Mouse (Mus musculus): ENCODE measurements around the gene Stat5a. TPM values are rescaled to one million over a fixed set of nuclear protein-coding genes. Genes with fewer than 3 reads are reported as not detected.

The Stat5a gene
- polyA plus RNA-seq, 1 experiment from 2014 or later: 1.8 TPM

DNA sequence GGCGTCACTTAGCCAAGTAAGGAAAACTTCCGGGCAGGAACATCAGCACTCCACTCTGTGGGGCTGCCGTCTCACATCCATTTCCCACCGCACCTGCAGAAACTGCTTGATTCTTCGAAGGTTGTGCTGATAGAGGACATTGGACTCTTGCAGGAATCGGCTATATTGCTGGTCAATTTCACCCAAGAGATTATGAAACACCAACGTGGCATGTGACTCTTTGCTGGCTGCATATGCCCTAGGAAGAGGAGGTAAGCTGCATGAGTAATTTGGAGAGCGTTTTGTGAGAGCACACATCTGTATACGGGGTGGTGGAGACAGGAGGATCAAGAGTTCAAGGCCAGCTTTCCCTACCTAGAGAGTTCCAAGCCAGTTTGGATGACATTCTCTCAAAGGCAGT, 49.4 kb downstream of the Stat5a start:
- DNase-seq (ENCODE audit: low spot score): no peak
- Histone ChIP-seq H3K4me2 (replicated peaks; ENCODE audit: low read depth, low read length) (no peak overlapping the region), H3K36me3 (ENCODE audit: control insufficient read depth, insufficient read depth, low read length) (no peaks in the 10 kb centered on the region), H3K4me3 (ENCODE audit: low read depth, low read length) (no peak overlapping the region), H3K9ac (ENCODE audit: low read depth, low read length) (no peak overlapping the region), H3K27ac (ENCODE audit: low read depth, low read length) (no peak overlapping the region), H3K4me1 (replicated peaks; ENCODE audit: control insufficient read depth, insufficient read depth, low read length) (no peaks in the 10 kb centered on the region), H3K27me3 (ENCODE audit: control insufficient read depth, insufficient read depth, low read length) (no peaks in the 10 kb centered on the region), H3K9me3 (ENCODE audit: control insufficient read depth, low read length) (no peaks in the 10 kb centered on the region)
- WGBS: 89% methylated on average over 9 of the region's 9 CpGs
- ATAC-seq (ENCODE audit: low FRiP score): no peak

DNA sequence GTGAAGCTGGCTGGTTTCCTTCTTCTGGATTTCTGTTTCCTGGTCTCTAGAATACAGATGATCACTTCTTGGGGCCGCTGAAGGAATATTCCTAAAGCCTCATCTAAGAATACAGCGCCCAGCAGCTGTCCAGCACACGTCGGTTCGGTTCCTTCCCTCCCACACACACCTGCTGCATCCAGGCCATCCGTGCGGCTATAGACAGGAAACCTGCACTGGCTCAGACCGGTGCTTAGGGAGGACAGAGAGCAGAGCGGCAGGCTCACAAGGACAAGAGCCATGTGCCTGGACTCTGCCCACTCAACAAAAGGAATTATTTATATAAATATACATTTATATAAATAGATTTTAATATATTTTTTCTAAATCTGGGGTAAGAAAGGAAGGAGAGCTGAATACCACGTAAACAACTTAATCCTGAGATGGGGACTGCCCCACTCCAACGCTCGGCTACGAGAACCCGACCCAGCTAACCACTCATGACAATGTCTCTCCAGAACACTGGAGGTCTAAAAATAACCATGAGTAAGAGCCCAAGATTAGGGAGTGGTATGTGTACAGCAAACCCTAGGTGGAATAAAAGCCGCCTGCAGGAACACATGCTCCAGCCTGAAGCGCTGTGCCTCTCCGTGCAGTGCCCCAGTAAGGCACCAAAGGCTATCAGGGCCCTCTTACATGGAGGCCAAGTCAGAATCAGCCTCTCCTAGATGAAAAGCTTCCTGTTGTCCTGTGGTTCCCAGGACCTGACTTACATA, 53.4 kb downstream of the Stat5a start:
- WGBS: 94% methylated on average over 17 of the region's 17 CpGs

DNA sequence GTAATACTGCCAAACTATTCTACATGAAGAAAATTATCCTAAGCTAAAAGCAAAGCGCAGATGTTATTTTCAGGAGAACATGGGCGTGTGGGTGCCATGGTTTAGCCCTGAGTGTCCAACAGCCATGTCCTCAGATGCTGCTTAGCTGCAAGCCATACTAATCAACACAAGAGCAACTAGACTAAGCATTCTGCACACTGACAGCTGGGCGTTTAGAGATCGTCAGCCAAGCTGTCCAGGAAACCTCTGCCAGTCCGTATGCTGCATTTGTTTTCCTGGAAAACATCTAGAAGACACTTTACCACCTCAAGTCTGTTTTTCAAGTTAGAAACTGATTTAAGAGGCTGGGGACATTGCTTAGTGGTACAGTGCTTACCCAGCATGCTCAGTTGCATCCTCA, 55.3 kb downstream of the Stat5a start:
- ATAC-seq (ENCODE audit: low FRiP score) (no peak), DNase-seq (ENCODE audit: low spot score) (no peak)
- Histone ChIP-seq H3K4me2 (replicated peaks; ENCODE audit: low read depth, low read length) (no peak overlapping the region), H3K9me3 (ENCODE audit: control insufficient read depth, low read length) (no peaks in the 10 kb centered on the region), H3K27ac (ENCODE audit: low read depth, low read length) (no peak overlapping the region), H3K4me3 (ENCODE audit: low read depth, low read length) (no peak overlapping the region), H3K9ac (ENCODE audit: low read depth, low read length) (no peak overlapping the region), H3K36me3 (ENCODE audit: control insufficient read depth, insufficient read depth, low read length) (no peaks in the 10 kb centered on the region), H3K4me1 (replicated peaks; ENCODE audit: control insufficient read depth, insufficient read depth, low read length) (no peaks in the 10 kb centered on the region), H3K27me3 (ENCODE audit: control insufficient read depth, insufficient read depth, low read length) (no peaks in the 10 kb centered on the region)
- WGBS: 89% methylated on average over 5 of the region's 5 CpGs

More for the DNA sequence above, 53.4 kb downstream of the Stat5a start:
- ATAC-seq (ENCODE audit: low FRiP score) (no peak), DNase-seq (ENCODE audit: low spot score) (no peak)
- Histone ChIP-seq H3K36me3 (ENCODE audit: control insufficient read depth, insufficient read depth, low read length) (no peaks in the 10 kb centered on the region), H3K4me1 (replicated peaks; ENCODE audit: control insufficient read depth, insufficient read depth, low read length) (no peaks in the 10 kb centered on the region), H3K4me3 (ENCODE audit: low read depth, low read length) (no peak overlapping the region), H3K9me3 (ENCODE audit: control insufficient read depth, low read length) (no peaks in the 10 kb centered on the region), H3K27me3 (ENCODE audit: control insufficient read depth, insufficient read depth, low read length) (no peaks in the 10 kb centered on the region), H3K9ac (ENCODE audit: low read depth, low read length) (no peak overlapping the region), H3K27ac (ENCODE audit: low read depth, low read length) (no peak overlapping the region), H3K4me2 (replicated peaks; ENCODE audit: low read depth, low read length) (no peak overlapping the region)

DNA sequence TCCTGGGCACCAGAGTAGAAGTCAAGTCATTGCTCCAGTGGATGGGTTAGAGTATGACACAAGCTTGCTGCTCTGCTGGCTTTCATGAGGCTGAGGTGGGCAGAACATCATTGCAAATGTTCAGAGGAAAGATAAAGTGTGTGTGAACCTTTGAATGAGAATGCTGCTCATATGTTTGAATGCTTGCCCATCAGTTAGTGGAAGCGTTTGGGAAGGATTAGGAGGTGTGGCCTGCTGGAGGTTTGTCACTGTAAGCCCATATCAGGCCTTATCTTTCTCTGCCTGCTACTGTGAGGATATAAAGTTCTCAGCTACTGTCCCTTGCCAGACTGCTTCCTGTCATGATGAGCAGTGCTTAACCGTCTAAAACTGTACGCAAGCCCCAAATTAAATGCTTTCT, 55.9 kb downstream of the Stat5a start:
- Histone ChIP-seq H3K4me1 (replicated peaks; ENCODE audit: control insufficient read depth, insufficient read depth, low read length) (no peaks in the 10 kb centered on the region), H3K4me3 (ENCODE audit: low read depth, low read length) (no peak overlapping the region), H3K27ac (ENCODE audit: low read depth, low read length) (no peak overlapping the region), H3K27me3 (ENCODE audit: control insufficient read depth, insufficient read depth, low read length) (no peaks in the 10 kb centered on the region), H3K9ac (ENCODE audit: low read depth, low read length) (no peak overlapping the region), H3K36me3 (ENCODE audit: control insufficient read depth, insufficient read depth, low read length) (no peaks in the 10 kb centered on the region), H3K9me3 (ENCODE audit: control insufficient read depth, low read length) (no peaks in the 10 kb centered on the region), H3K4me2 (replicated peaks; ENCODE audit: low read depth, low read length) (no peak overlapping the region)
- ATAC-seq (ENCODE audit: low FRiP score): no peak
- no peak for DNase-seq (ENCODE audit: low spot score)
- WGBS: 98% methylated on average over 3 of the region's 3 CpGs

DNA sequence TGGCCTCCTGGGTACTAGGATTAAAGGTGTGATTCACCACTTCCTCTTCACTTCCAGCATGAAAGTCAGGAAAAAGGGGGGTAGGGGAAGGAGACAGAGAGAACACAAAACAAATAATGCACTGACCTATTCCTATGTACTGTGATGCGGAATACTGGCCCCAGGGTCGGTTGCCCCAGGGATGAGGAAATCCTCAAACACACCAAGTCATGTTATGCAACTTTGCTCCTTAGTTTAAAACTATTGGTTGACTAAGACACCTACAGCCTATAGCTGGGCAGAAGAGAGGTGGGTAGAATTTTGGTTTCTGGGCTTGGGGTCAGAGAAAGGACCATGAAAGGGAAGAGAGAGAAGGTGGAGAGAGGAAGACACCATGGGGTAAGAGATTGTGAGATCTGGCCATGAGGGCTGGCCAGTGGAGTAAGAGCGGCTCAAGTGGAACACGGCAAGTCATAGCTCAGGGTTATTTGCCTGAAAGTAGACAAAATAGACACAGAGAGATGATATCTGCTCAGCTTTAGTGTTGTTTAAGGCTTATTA, 57.4 kb downstream of the Stat5a start:
- 94% methylated on average over 4 of the region's 4 CpGs for WGBS
- no peak overlapping the region for H3K9ac ChIP-seq (ENCODE audit: low read depth, low read length)
- no peaks in the 10 kb centered on the region for H3K4me1 ChIP-seq (replicated peaks; ENCODE audit: control insufficient read depth, insufficient read depth, low read length)
- no peak overlapping the region for H3K27ac ChIP-seq (ENCODE audit: low read depth, low read length)
- no peak overlapping the region for H3K4me2 ChIP-seq (replicated peaks; ENCODE audit: low read depth, low read length)
- ATAC-seq (ENCODE audit: low FRiP score) (no peak), DNase-seq (ENCODE audit: low spot score) (no peak)
- H3K36me3 ChIP-seq (ENCODE audit: control insufficient read depth, insufficient read depth, low read length): no peaks in the 10 kb centered on the region
- H3K4me3 ChIP-seq (ENCODE audit: low read depth, low read length): no peak overlapping the region
- H3K9me3 ChIP-seq (ENCODE audit: control insufficient read depth, low read length): no peaks in the 10 kb centered on the region
- no peaks in the 10 kb centered on the region for H3K27me3 ChIP-seq (ENCODE audit: control insufficient read depth, insufficient read depth, low read length)

DNA sequence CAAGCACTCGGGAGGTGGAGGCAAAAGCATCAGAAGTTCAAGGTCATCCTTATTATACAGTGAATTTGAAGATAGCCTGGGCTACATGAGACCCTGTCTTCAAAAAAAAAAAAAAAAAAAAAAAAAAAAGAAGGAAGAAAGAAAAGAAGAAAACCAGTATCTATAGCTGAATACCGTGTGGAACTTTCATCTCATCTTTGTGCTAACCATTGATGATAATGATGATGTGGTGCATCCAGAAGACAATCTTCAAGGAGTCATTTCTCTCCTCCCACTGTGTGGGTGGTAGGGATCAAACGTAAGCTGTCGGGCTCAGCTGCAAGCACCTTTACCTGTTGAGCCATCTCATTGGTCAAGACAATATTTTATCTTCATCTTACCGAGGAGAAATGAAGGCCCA, 58.9 kb downstream of the Stat5a start:
- ATAC-seq (ENCODE audit: low FRiP score) (no peak), DNase-seq (ENCODE audit: low spot score) (no peak)
- WGBS: 86% methylated on average over 5 of the region's 5 CpGs
- Histone ChIP-seq H3K4me3 (ENCODE audit: low read depth, low read length) (no peak overlapping the region), H3K4me1 (replicated peaks; ENCODE audit: control insufficient read depth, insufficient read depth, low read length) (no peaks in the 10 kb centered on the region), H3K9ac (ENCODE audit: low read depth, low read length) (no peak overlapping the region), H3K36me3 (ENCODE audit: control insufficient read depth, insufficient read depth, low read length) (no peaks in the 10 kb centered on the region), H3K27ac (ENCODE audit: low read depth, low read length) (no peak overlapping the region), H3K9me3 (ENCODE audit: control insufficient read depth, low read length) (no peaks in the 10 kb centered on the region), H3K4me2 (replicated peaks; ENCODE audit: low read depth, low read length) (no peak overlapping the region), H3K27me3 (ENCODE audit: control insufficient read depth, insufficient read depth, low read length) (no peaks in the 10 kb centered on the region)

DNA sequence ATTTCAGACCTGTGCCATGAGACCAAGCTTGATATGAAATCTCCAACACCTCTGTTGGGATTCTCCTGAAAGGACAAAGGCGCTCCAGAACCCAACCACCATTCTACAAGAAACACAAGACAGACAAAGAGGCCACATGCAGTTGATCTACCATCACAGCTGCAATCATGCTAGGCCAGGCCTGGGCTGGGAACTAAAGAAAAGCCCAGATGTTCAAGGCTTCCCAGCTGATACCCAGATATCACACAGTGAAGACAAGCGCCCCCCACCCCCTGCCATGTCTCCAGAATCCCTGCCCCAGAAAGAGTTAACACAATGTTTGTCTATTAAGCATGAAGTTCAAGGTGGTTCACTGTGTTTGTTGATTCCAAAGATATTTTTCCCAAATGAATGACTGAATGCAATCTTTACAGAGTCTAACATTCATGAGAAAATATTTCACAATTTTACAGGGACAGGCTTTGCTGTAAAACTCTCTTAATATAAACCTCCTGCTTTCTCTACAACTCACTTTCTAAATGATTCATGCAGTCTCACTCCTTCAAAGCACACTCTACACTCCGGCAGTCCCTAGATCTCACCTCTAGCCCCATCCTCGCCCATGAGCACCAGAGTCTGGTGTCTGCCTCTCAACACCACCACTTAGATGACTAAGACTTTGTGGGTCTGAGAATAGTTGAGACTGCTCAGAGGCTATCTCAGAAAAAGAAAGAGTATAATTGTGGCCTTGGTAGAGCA, 61.9 kb downstream of the Stat5a start:
- no peak for ATAC-seq (ENCODE audit: low FRiP score)
- DNase-seq (ENCODE audit: low spot score): no peak
- no peaks in the 10 kb centered on the region for H3K4me1 ChIP-seq (replicated peaks; ENCODE audit: control insufficient read depth, insufficient read depth, low read length)
- H3K9me3 ChIP-seq (ENCODE audit: control insufficient read depth, low read length): no peaks in the 10 kb centered on the region
- no peaks in the 10 kb centered on the region for H3K36me3 ChIP-seq (ENCODE audit: control insufficient read depth, insufficient read depth, low read length)
- H3K27ac ChIP-seq (ENCODE audit: low read depth, low read length): no peak overlapping the region
- 89% methylated on average over 4 of the region's 4 CpGs for WGBS
- H3K4me2 ChIP-seq (replicated peaks; ENCODE audit: low read depth, low read length): no peak overlapping the region
- no peaks in the 10 kb centered on the region for H3K27me3 ChIP-seq (ENCODE audit: control insufficient read depth, insufficient read depth, low read length)
- no peak overlapping the region for H3K4me3 ChIP-seq (ENCODE audit: low read depth, low read length)
- H3K9ac ChIP-seq (ENCODE audit: low read depth, low read length): no peak overlapping the region

DNA sequence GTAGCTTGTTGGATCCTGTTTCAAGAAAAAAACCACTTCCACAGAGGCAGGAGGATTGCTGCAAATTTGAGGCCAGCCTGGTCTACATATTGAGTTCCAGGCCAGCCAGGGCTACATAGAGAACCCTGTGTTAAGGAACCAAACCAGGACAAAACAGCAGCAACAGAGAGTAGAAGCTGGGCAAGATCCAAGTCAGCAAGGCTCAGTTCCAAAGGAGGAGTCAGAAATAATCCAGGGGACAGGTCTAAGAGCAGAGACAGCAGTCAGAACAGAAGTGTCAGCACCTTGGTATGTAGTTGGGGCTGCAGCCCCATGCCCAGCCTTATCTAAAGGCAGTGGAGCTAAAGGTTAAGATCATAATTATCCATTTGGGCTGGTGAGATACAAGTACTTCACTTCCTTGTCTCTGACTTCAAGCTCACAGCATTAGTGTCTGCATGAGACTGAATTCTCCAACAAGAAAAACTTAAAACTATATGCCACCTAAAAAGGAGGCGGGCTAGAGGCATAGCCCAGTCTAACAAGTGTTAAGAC, 65.3 kb downstream of the Stat5a start:
- WGBS: 83% methylated on average over 1 of the region's 1 CpGs

More for the DNA sequence above, 65.3 kb downstream of the Stat5a start:
- no peak overlapping the region for H3K27ac ChIP-seq (ENCODE audit: low read depth, low read length)
- no peak overlapping the region for H3K4me2 ChIP-seq (replicated peaks; ENCODE audit: low read depth, low read length)
- no peaks in the 10 kb centered on the region for H3K27me3 ChIP-seq (ENCODE audit: control insufficient read depth, insufficient read depth, low read length)
- DNase-seq (ENCODE audit: low spot score): no peak
- no peaks in the 10 kb centered on the region for H3K4me1 ChIP-seq (replicated peaks; ENCODE audit: control insufficient read depth, insufficient read depth, low read length)
- H3K36me3 ChIP-seq (ENCODE audit: control insufficient read depth, insufficient read depth, low read length): no peaks in the 10 kb centered on the region
- no peak for ATAC-seq (ENCODE audit: low FRiP score)
- H3K9me3 ChIP-seq (ENCODE audit: control insufficient read depth, low read length): no peaks in the 10 kb centered on the region
- H3K4me3 ChIP-seq (ENCODE audit: low read depth, low read length): no peak overlapping the region
- H3K9ac ChIP-seq (ENCODE audit: low read depth, low read length): no peak overlapping the region
